Mouse (Mus musculus) fibroblast of lung, adult 2 months (primary cell): ENCODE measurements around the gene Mvk.
A peak's percentile ranks its signal among the peaks of the same experiment; 100 is the strongest.

Experiments
- DNase-seq: peaks from one replicate; pipeline ENCODE4 v3.0.0-alpha.2; 2011; ENCODE audit warnings: low read depth

Mvk gene

GRCm38 (mm10) chr5:114456995-114457605, 13.0 kb downstream of the Mvk start:
- no peak for DNase-seq

- peak; percentile 38 for DNase-seq
Measured at GRCm38 (mm10) chr5:114461238-114461637, 17.2 kb downstream of the Mvk start.

- DNase-seq, result no peak
Measured at GRCm38 (mm10) chr5:114462067-114463040, 18.3 kb downstream of the Mvk start.

GRCm38 (mm10) chr5:114464561-114464960, 20.5 kb downstream of the Mvk start:
- no peak for DNase-seq

GRCm38 (mm10) chr5:114465641-114466040, 21.6 kb downstream of the Mvk start:
- DNase-seq, result no peak

GRCm38 (mm10) chr5:114467019-114467418, 22.9 kb downstream of the Mvk start:
- no peak for DNase-seq

GRCm38 (mm10) chr5:114467430-114467829, 23.4 kb downstream of the Mvk start:
- DNase-seq, result no peak

- DNase-seq, result no peak
Measured at GRCm38 (mm10) chr5:114468007-114468406, 23.9 kb downstream of the Mvk start.

- no peak for DNase-seq
Measured at GRCm38 (mm10) chr5:114470359-114470758, 26.3 kb downstream of the Mvk start.

GRCm38 (mm10) chr5:114474741-114475491, 30.8 kb downstream of the Mvk start:
- no peak for DNase-seq

- DNase-seq, result no peak
Measured at GRCm38 (mm10) chr5:114478267-114478666, 34.2 kb downstream of the Mvk start.

- DNase-seq, result no peak
Measured at GRCm38 (mm10) chr5:114482587-114483011, 38.5 kb downstream of the Mvk start.

- no peak for DNase-seq
Measured at GRCm38 (mm10) chr5:114485685-114486084, 41.6 kb downstream of the Mvk start.

GRCm38 (mm10) chr5:114489570-114489969, 45.5 kb downstream of the Mvk start:
- no peak for DNase-seq

GRCm38 (mm10) chr5:114490241-114490640, 46.2 kb downstream of the Mvk start:
- DNase-seq, result no peak

GRCm38 (mm10) chr5:114494761-114495160, 50.7 kb downstream of the Mvk start:
- DNase-seq, result no peak

GRCm38 (mm10) chr5:114501252-114501651, 57.2 kb downstream of the Mvk start:
- peak; percentile 88 for DNase-seq

- DNase-seq, result no peak
Measured at GRCm38 (mm10) chr5:114504826-114505225, 60.8 kb downstream of the Mvk start.

- no peak for DNase-seq
Measured at GRCm38 (mm10) chr5:114505260-114506085, 61.4 kb downstream of the Mvk start.

GRCm38 (mm10) chr5:114507394-114507793, 63.3 kb downstream of the Mvk start:
- no peak for DNase-seq

GRCm38 (mm10) chr5:114507964-114508363, 63.9 kb downstream of the Mvk start:
- DNase-seq, result no peak

- DNase-seq, result no peak
Measured at GRCm38 (mm10) chr5:114509461-114509860, 65.4 kb downstream of the Mvk start.
